Mouse (Mus musculus) cerebral cortex, adult 2 months (tissue): ENCODE results near the gene Slx4ip.

Experiments
- WGBS: fragments of 180-500 bp; shearing (Covaris S2); methylation state at CpG from one replicate; pipeline ENCODE4 v1.1.7; 2018; 5-methylcytosine and 5-hydroxymethylcytosine counted together

Gene Slx4ip

GRCm38 (mm10) chr2:136947500-136947899 is 56.5 kb downstream of the Slx4ip start:
- WGBS, result 83% methylated on average over 4 of the region's 4 CpGs

GRCm38 (mm10) chr2:136947937-136948336 is 56.9 kb downstream of the Slx4ip start:
- 45% methylated on average over 5 of the region's 5 CpGs for WGBS

GRCm38 (mm10) chr2:136952238-136952637 is 61.2 kb downstream of the Slx4ip start:
- WGBS, result 46% methylated on average over 1 of the region's 1 CpGs

- WGBS, result 89% methylated on average over 9 of the region's 9 CpGs
Measured at GRCm38 (mm10) chr2:136955726-136956571, 64.9 kb downstream of the Slx4ip start.

GRCm38 (mm10) chr2:136958697-136959096 is 67.7 kb downstream of the Slx4ip start:
- WGBS, result 100% methylated on average over 3 of the region's 3 CpGs

- 65% methylated on average over 1 of the region's 1 CpGs for WGBS
Measured at GRCm38 (mm10) chr2:136975774-136976173, 84.8 kb downstream of the Slx4ip start.

- 82% methylated on average over 6 of the region's 6 CpGs for WGBS
Measured at GRCm38 (mm10) chr2:136979056-136979772, 88.2 kb downstream of the Slx4ip start.

- 67% methylated on average over 10 of the region's 10 CpGs for WGBS
Measured at GRCm38 (mm10) chr2:136981062-136981879, 90.3 kb downstream of the Slx4ip start.

GRCm38 (mm10) chr2:136983959-136984358 is 92.9 kb downstream of the Slx4ip start:
- WGBS, result 99% methylated on average over 2 of the region's 2 CpGs

- 72% methylated on average over 6 of the region's 6 CpGs for WGBS
Measured at GRCm38 (mm10) chr2:136985998-136986730, 95.1 kb downstream of the Slx4ip start.

GRCm38 (mm10) chr2:136993116-136993515 is 102.1 kb downstream of the Slx4ip start:
- WGBS, result 95% methylated on average over 3 of the region's 3 CpGs

- 96% methylated on average over 1 of the region's 1 CpGs for WGBS
Measured at GRCm38 (mm10) chr2:137002031-137002430, 111.0 kb downstream of the Slx4ip start.

- 87% methylated on average over 1 of the region's 1 CpGs for WGBS
Measured at GRCm38 (mm10) chr2:137006656-137007055, 115.6 kb downstream of the Slx4ip start.

- 68% methylated on average over 1 of the region's 1 CpGs for WGBS
Measured at GRCm38 (mm10) chr2:137011980-137012379, 121.0 kb downstream of the Slx4ip start.

- 92% methylated on average over 3 of the region's 3 CpGs for WGBS
Measured at GRCm38 (mm10) chr2:137013151-137013550, 122.1 kb downstream of the Slx4ip start.

- WGBS, result 63% methylated on average over 4 of the region's 4 CpGs
Measured at GRCm38 (mm10) chr2:137013811-137014350, 122.9 kb downstream of the Slx4ip start.

- 42% methylated on average over 2 of the region's 2 CpGs for WGBS
Measured at GRCm38 (mm10) chr2:137014423-137014822, 123.4 kb downstream of the Slx4ip start.

- WGBS, result 90% methylated on average over 2 of the region's 2 CpGs
Measured at GRCm38 (mm10) chr2:137044122-137044521, 153.1 kb downstream of the Slx4ip start.

GRCm38 (mm10) chr2:137049367-137049766 is 158.3 kb downstream of the Slx4ip start:
- WGBS, result 89% methylated on average over 2 of the region's 2 CpGs

GRCm38 (mm10) chr2:137049906-137050305 is 158.9 kb downstream of the Slx4ip start:
- 77% methylated on average over 1 of the region's 1 CpGs for WGBS

GRCm38 (mm10) chr2:137063829-137064228 is 172.8 kb downstream of the Slx4ip start:
- WGBS, result 96% methylated on average over 1 of the region's 1 CpGs
